Mouse (Mus musculus): ENCODE data around the gene a. TPM values are rescaled to one million over a fixed set of nuclear protein-coding genes. Genes with fewer than 3 reads are reported as not detected.
A peak's percentile ranks its signal among the peaks of the same experiment; 100 is the strongest.

Gene a
- polyA plus RNA-seq, 1 experiment from 2014 or later = 0.18 TPM

- no peak for ATAC-seq
- H3K9ac ChIP-seq (ENCODE audit: low read depth, low read length) = no peak overlapping the region
- H3K4me3 ChIP-seq (ENCODE audit: low read depth, low read length) = no peak overlapping the region
- no peak overlapping the region for H3K4me2 ChIP-seq (replicated peaks; ENCODE audit: low read depth)
- 51% methylated on average over 1 of the region's 1 CpGs for WGBS
- no peak overlapping the region for H3K27ac ChIP-seq (ENCODE audit: low read depth, low read length)
- H3K9me3 ChIP-seq (ENCODE audit: control insufficient read depth) = no peaks in the 10 kb centered on the region
- H3K36me3 ChIP-seq (ENCODE audit: control insufficient read depth, insufficient read depth) = no peaks in the 10 kb centered on the region
- no peak for TF ChIP-seq CTCF (IDR thresholded peaks at IDR 0.05; ENCODE audit: low read depth)
- H3K4me1 ChIP-seq (replicated peaks; ENCODE audit: control insufficient read depth, insufficient read depth, low read length) = peaks cover 8% of the 10 kb centered on the region; the same call in 1 of the 2 replicates
- no peaks in the 10 kb centered on the region for H3K27me3 ChIP-seq (replicated peaks; ENCODE audit: control insufficient read depth, insufficient read depth, low read length)
Measured at GRCm38 (mm10) chr2:154818599-154818998, 27.4 kb downstream of the a start.

- Histone ChIP-seq H3K4me3 (ENCODE audit: low read depth, low read length) (no peak overlapping the region), H3K27me3 (replicated peaks; ENCODE audit: control insufficient read depth, insufficient read depth, low read length) (no peaks in the 10 kb centered on the region), H3K27ac (ENCODE audit: low read depth, low read length) (no peak overlapping the region), H3K9me3 (ENCODE audit: control insufficient read depth) (no peaks in the 10 kb centered on the region), H3K9ac (ENCODE audit: low read depth, low read length) (no peak overlapping the region), H3K4me2 (replicated peaks; ENCODE audit: low read depth) (no peak overlapping the region), H3K36me3 (ENCODE audit: control insufficient read depth, insufficient read depth) (no peaks in the 10 kb centered on the region), H3K4me1 (replicated peaks; ENCODE audit: control insufficient read depth, insufficient read depth, low read length) (peaks cover 8% of the 10 kb centered on the region; the same call in 1 of the 2 replicates)
- TF ChIP-seq CTCF (IDR thresholded peaks at IDR 0.05; ENCODE audit: low read depth) = no peak
- WGBS = 52% methylated on average over 1 of the region's 1 CpGs
- ATAC-seq = no peak
Measured at GRCm38 (mm10) chr2:154820346-154820745, 29.1 kb downstream of the a start.

GRCm38 (mm10) chr2:154826054-154826538, 34.9 kb downstream of the a start:
- Histone ChIP-seq H3K27ac (ENCODE audit: low read depth, low read length) (no peak overlapping the region), H3K36me3 (ENCODE audit: control insufficient read depth, insufficient read depth) (no peaks in the 10 kb centered on the region), H3K4me2 (replicated peaks; ENCODE audit: low read depth) (no peak overlapping the region), H3K4me1 (replicated peaks; ENCODE audit: control insufficient read depth, insufficient read depth, low read length) (no peaks in the 10 kb centered on the region), H3K9ac (ENCODE audit: low read depth, low read length) (no peak overlapping the region), H3K4me3 (ENCODE audit: low read depth, low read length) (no peak overlapping the region), H3K27me3 (replicated peaks; ENCODE audit: control insufficient read depth, insufficient read depth, low read length) (no peaks in the 10 kb centered on the region), H3K9me3 (ENCODE audit: control insufficient read depth) (no peaks in the 10 kb centered on the region)
- no peak for ATAC-seq
- WGBS = 75% methylated on average over 1 of the region's 1 CpGs
- no peak for TF ChIP-seq CTCF (IDR thresholded peaks at IDR 0.05; ENCODE audit: low read depth)

- WGBS = 59% methylated on average over 4 of the region's 4 CpGs
- no peaks in the 10 kb centered on the region for H3K9me3 ChIP-seq (ENCODE audit: control insufficient read depth)
- no peak overlapping the region for H3K27ac ChIP-seq (ENCODE audit: low read depth, low read length)
- H3K4me1 ChIP-seq (replicated peaks; ENCODE audit: control insufficient read depth, insufficient read depth, low read length) = no peaks in the 10 kb centered on the region
- H3K4me2 ChIP-seq (replicated peaks; ENCODE audit: low read depth) = no peak overlapping the region
- H3K36me3 ChIP-seq (ENCODE audit: control insufficient read depth, insufficient read depth) = no peaks in the 10 kb centered on the region
- H3K4me3 ChIP-seq (ENCODE audit: low read depth, low read length) = no peak overlapping the region
- ATAC-seq = no peak
- H3K27me3 ChIP-seq (replicated peaks; ENCODE audit: control insufficient read depth, insufficient read depth, low read length) = no peaks in the 10 kb centered on the region
- no peak for TF ChIP-seq CTCF (IDR thresholded peaks at IDR 0.05; ENCODE audit: low read depth)
- no peak overlapping the region for H3K9ac ChIP-seq (ENCODE audit: low read depth, low read length)
Measured at GRCm38 (mm10) chr2:154827521-154827920, 36.3 kb downstream of the a start.

- Histone ChIP-seq H3K4me3 (ENCODE audit: low read depth, low read length) (no peak overlapping the region), H3K4me1 (replicated peaks; ENCODE audit: control insufficient read depth, insufficient read depth, low read length) (peaks cover 5% of the 10 kb centered on the region; the same call in 1 of the 2 replicates), H3K9ac (ENCODE audit: low read depth, low read length) (no peak overlapping the region), H3K27ac (ENCODE audit: low read depth, low read length) (peak overlapping the region; percentile 41; the same call in 1 of the 2 replicates), H3K36me3 (ENCODE audit: control insufficient read depth, insufficient read depth) (no peaks in the 10 kb centered on the region), H3K4me2 (replicated peaks; ENCODE audit: low read depth) (no peak overlapping the region), H3K27me3 (replicated peaks; ENCODE audit: control insufficient read depth, insufficient read depth, low read length) (no peaks in the 10 kb centered on the region), H3K9me3 (ENCODE audit: control insufficient read depth) (no peaks in the 10 kb centered on the region)
- no peak for ATAC-seq
- WGBS = 35% methylated on average over 4 of the region's 4 CpGs
- no peak for TF ChIP-seq CTCF (IDR thresholded peaks at IDR 0.05; ENCODE audit: low read depth)
Measured at GRCm38 (mm10) chr2:154832471-154832870, 41.3 kb downstream of the a start.

- Histone ChIP-seq H3K4me1 (replicated peaks; ENCODE audit: control insufficient read depth, insufficient read depth, low read length) (peaks cover 5% of the 10 kb centered on the region; the same call in 1 of the 2 replicates), H3K9ac (ENCODE audit: low read depth, low read length) (no peak overlapping the region), H3K27me3 (replicated peaks; ENCODE audit: control insufficient read depth, insufficient read depth, low read length) (no peaks in the 10 kb centered on the region), H3K9me3 (ENCODE audit: control insufficient read depth) (no peaks in the 10 kb centered on the region), H3K27ac (ENCODE audit: low read depth, low read length) (no peak overlapping the region), H3K4me3 (ENCODE audit: low read depth, low read length) (no peak overlapping the region), H3K4me2 (replicated peaks; ENCODE audit: low read depth) (no peak overlapping the region), H3K36me3 (ENCODE audit: control insufficient read depth, insufficient read depth) (no peaks in the 10 kb centered on the region)
- ATAC-seq = no peak
- WGBS = 91% methylated on average over 6 of the region's 6 CpGs
- TF ChIP-seq CTCF (IDR thresholded peaks at IDR 0.05; ENCODE audit: low read depth) = no peak
Measured at GRCm38 (mm10) chr2:154834149-154834865, 43.1 kb downstream of the a start.

All from intestine, postnatal 0 days (tissue).